Mouse (Mus musculus) midbrain, embryonic 13.5 days (tissue): ENCODE measurements around the gene Nkain1. TPM values are rescaled to one million over a fixed set of nuclear protein-coding genes. Genes with fewer than 3 reads are reported as not detected.

Source experiments
- ATAC-seq: fragments of 200-750 bp; cut with Nextera tagmentation; 2 replicates; pipeline ENCODE4 v1.8.0; 2017; ENCODE audit warnings: mild to moderate bottlenecking, moderate TSS enrichment, moderate library complexity
- H3K27ac ChIP-seq: fragments of 300-500 bp; sonication (generic); 2 replicates; pipeline ENCODE4 v1.5.1; 2015; ENCODE audit warnings: inconsistent platforms, mild to moderate bottlenecking, moderate library complexity
- H3K27me3 ChIP-seq: fragments of 300-500 bp; sonication (generic); 2 replicates; pipeline ENCODE4 v1.6.1; 2015; ENCODE audit warnings: mild to moderate bottlenecking, inconsistent platforms
- H3K36me3 ChIP-seq: fragments of 300-500 bp; sonication (generic); 2 replicates; pipeline ENCODE4 v1.6.1; 2015; ENCODE audit warnings: mild to moderate bottlenecking, inconsistent platforms
- H3K4me1 ChIP-seq: fragments of 300-500 bp; sonication (generic); replicated peaks from 2 replicates; pipeline ENCODE4 v1.6.1; 2015; ENCODE audit warnings: inconsistent platforms
- H3K4me2 ChIP-seq: fragments of 300-500 bp; sonication (generic); replicated peaks from 2 replicates; pipeline ENCODE4 v1.6.1; 2015; ENCODE audit warnings: moderate library complexity, mild to moderate bottlenecking, inconsistent platforms
- H3K4me3 ChIP-seq: fragments of 300-500 bp; sonication (generic); replicated peaks from 2 replicates; pipeline ENCODE4 v1.5.1; 2015; ENCODE audit warnings: mild to moderate bottlenecking, inconsistent platforms
- H3K9ac ChIP-seq: fragments of 300-500 bp; sonication (generic); replicated peaks from 2 replicates; pipeline ENCODE4 v1.6.1; 2015; ENCODE audit warnings: mild to moderate bottlenecking, inconsistent platforms
- H3K9me3 ChIP-seq: fragments of 300-500 bp; sonication (generic); 2 replicates; pipeline ENCODE4 v1.6.1; 2016; ENCODE audit warnings: mild to moderate bottlenecking, inconsistent platforms
- WGBS: fragments of 180-500 bp; shearing (Covaris S2); methylation state at CpG from one replicate; pipeline ENCODE4 v1.1.7; 2015; 5-methylcytosine and 5-hydroxymethylcytosine counted together
- polyA plus RNA-seq: library from polyadenylated mRNA; unstranded; fragments of >200 nt; fragmentation: Nextera tagmentation; extraction: Ambion mirVana; gene quantifications from 2 replicates; pipeline ENCODE4 v1.2.1, GENCODE M21; 2015

The Nkain1 gene
- polyA plus RNA-seq, 1 experiment from 2014 or later: 14.3 TPM

- Histone ChIP-seq H3K4me3 (no peak overlapping the region), H3K9ac (no peak overlapping the region), H3K27me3 (no peaks in the 10 kb centered on the region), H3K27ac (no peak overlapping the region), H3K9me3 (no peaks in the 10 kb centered on the region), H3K4me1 (peaks cover 7% of the 10 kb centered on the region), H3K36me3 (peaks cover 23% of the 10 kb centered on the region), H3K4me2 (no peak overlapping the region)
- ATAC-seq: no peak
- 91% methylated on average over 1 of the region's 1 CpGs for WGBS
Measured at GRCm38 (mm10) chr4:130527804-130528203, 46.2 kb downstream of the Nkain1 start.

- 68% methylated on average over 1 of the region's 1 CpGs for WGBS
- H3K4me3 ChIP-seq: no peak overlapping the region
Measured at GRCm38 (mm10) chr4:130525041-130525440, 48.9 kb downstream of the Nkain1 start.

GRCm38 (mm10) chr4:130521466-130521865, 52.5 kb downstream of the Nkain1 start:
- no peaks in the 10 kb centered on the region for H3K9me3 ChIP-seq
- ATAC-seq: no peak
- WGBS: 93% methylated on average over 6 of the region's 6 CpGs
- no peak overlapping the region for H3K27ac ChIP-seq
- H3K4me3 ChIP-seq: no peak overlapping the region
- no peak overlapping the region for H3K9ac ChIP-seq
- H3K27me3 ChIP-seq: no peaks in the 10 kb centered on the region
- H3K36me3 ChIP-seq: no peaks in the 10 kb centered on the region
- no peak overlapping the region for H3K4me2 ChIP-seq
- H3K4me1 ChIP-seq: peaks cover 7% of the 10 kb centered on the region

More at GRCm38 (mm10) chr4:130525041-130525440, 48.9 kb downstream of the Nkain1 start:
- Histone ChIP-seq H3K9ac (no peak overlapping the region), H3K4me2 (no peak overlapping the region), H3K9me3 (no peaks in the 10 kb centered on the region), H3K27me3 (no peaks in the 10 kb centered on the region), H3K27ac (no peak overlapping the region), H3K36me3 (peaks cover 7% of the 10 kb centered on the region), H3K4me1 (peaks cover 3% of the 10 kb centered on the region; the same call in 1 of the 2 replicates)
- ATAC-seq: no peak

- WGBS: 1% methylated on average over 9 of the region's 9 CpGs
- Histone ChIP-seq H3K4me1 (peaks cover 7% of the 10 kb centered on the region), H3K27ac (no peak overlapping the region), H3K27me3 (no peaks in the 10 kb centered on the region), H3K4me2 (peak overlapping the region; percentile 70), H3K9ac (no peak overlapping the region; the same call in 1 of the 2 replicates), H3K36me3 (no peaks in the 10 kb centered on the region), H3K9me3 (no peaks in the 10 kb centered on the region), H3K4me3 (peak overlapping the region; percentile 64)
- no peak; the same call in none of the 2 replicates for ATAC-seq
Measured at GRCm38 (mm10) chr4:130520482-130520851, 53.5 kb downstream of the Nkain1 start.

GRCm38 (mm10) chr4:130519567-130520481, 54.1 kb downstream of the Nkain1 start:
- ATAC-seq: peak; percentile 98
- Histone ChIP-seq H3K36me3 (no peaks in the 10 kb centered on the region), H3K9me3 (no peaks in the 10 kb centered on the region), H3K4me1 (peaks cover 7% of the 10 kb centered on the region), H3K4me3 (peak overlapping the region; percentile 64), H3K4me2 (peak overlapping the region; percentile 70), H3K27ac (peak overlapping the region; percentile 85), H3K9ac (peak overlapping the region; percentile 84), H3K27me3 (no peaks in the 10 kb centered on the region)
- WGBS: 3% methylated on average over 40 of the region's 40 CpGs

- no peak overlapping the region for H3K4me2 ChIP-seq
- peaks cover 7% of the 10 kb centered on the region for H3K4me1 ChIP-seq
- H3K27ac ChIP-seq: no peak overlapping the region
- no peaks in the 10 kb centered on the region for H3K9me3 ChIP-seq
- no peak for ATAC-seq
- WGBS: 90% methylated on average over 6 of the region's 6 CpGs
- H3K9ac ChIP-seq: no peak overlapping the region
- no peak overlapping the region for H3K4me3 ChIP-seq
- H3K27me3 ChIP-seq: no peaks in the 10 kb centered on the region
- no peaks in the 10 kb centered on the region for H3K36me3 ChIP-seq
Measured at GRCm38 (mm10) chr4:130516490-130516889, 57.5 kb downstream of the Nkain1 start.

Other genes with a start within 250 kb of the Nkain1 start
- 84.6 and 87.4 TPM in 2 replicates for gene Zcchc17, start 214.2 kb downstream of the Nkain1 start, polyA plus RNA-seq
- 138 and 145 TPM in 2 replicates for gene Snrnp40, start 214.0 kb downstream of the Nkain1 start, polyA plus RNA-seq
- 120 TPM in 2 replicates for gene Pum1, start 89.1 kb upstream of the Nkain1 start, polyA plus RNA-seq
- 72.3 and 72.9 TPM in 2 replicates for gene Sdc3, start 218.4 kb upstream of the Nkain1 start, polyA plus RNA-seq